Comparison of ENCODE assay signal across 9 mouse cellular contexts in the genomic region with DNA sequence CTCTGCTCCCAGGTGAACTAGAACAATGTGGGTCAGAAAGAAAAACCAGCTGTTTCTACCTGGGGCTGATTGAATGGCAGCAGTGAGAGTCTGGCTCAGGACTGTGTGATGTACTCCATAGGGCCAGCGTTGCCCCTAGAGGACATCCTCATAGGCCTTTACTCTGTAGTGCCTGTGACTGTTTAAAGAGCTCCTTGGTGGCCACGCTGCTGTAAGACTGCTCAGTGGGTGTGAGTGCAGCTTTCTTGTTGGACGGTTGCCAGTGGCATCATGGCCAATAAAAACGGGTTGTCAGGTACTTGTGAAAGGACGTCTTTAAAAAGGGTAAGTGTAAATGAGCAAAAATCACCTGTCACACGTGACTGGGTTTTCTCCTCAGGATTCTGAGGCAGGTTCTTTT.
DNase-seq lines count a peak whose midpoint lies in the region; ATAC-seq and TF ChIP-seq lines count a peak whose summit lies in the region.
"Had no signal": no experiment of that assay in that cellular context is flagged by ENCODE, and none has a peak within 500 bp of the region (broad histone marks: within the 10 kb centered on the region; RNA-seq: fewer than 3 reads in every experiment).

No protein-coding gene starts in this region.

- H3K27me3 ChIP-seq in neural tube, embryonic 12.5 days (replicated peaks): no peaks in the 10 kb centered on the region
- H3K27me3 ChIP-seq in small intestine, adult 2 months (ENCODE audit: control insufficient read depth, insufficient read depth, low read length): no peaks in the 10 kb centered on the region

- no peaks in the 10 kb centered on the region for H3K36me3 ChIP-seq in neural tube, embryonic 12.5 days
- H3K36me3 ChIP-seq in small intestine, adult 2 months (ENCODE audit: control insufficient read depth, insufficient read depth, low read length): no peaks in the 10 kb centered on the region

- ATAC-seq in neural tube, embryonic 12.5 days (ENCODE audit: low FRiP score, low read depth): peak; percentile 44; the same call in 1 of the 2 replicates

- no peak for TF ChIP-seq CTCF in small intestine, adult 2 months (IDR thresholded peaks at IDR 0.05; ENCODE audit: extremely low read depth, insufficient read length, insufficient replicate concordance, low read depth, low read length)

- H3K9me3 ChIP-seq in neural tube, embryonic 12.5 days: no peaks in the 10 kb centered on the region

- no peak overlapping the region for H3K27ac ChIP-seq in neural tube, embryonic 12.5 days
- peak overlapping the region; percentile 39; the same call in 1 of the 2 replicates for H3K27ac ChIP-seq in small intestine, adult 2 months (ENCODE audit: insufficient read depth, low read depth, low read length)

- DNase-seq in cerebellum, adult 9-10 months: peak; percentile 17
- DNase-seq in cerebellum, adult 11-12 months: no peak
- no peak for DNase-seq in neural tube, embryonic 10.5 days (ENCODE audit: extremely low spot score, low spot score)
- peak; percentile 38 to 43 for DNase-seq in kidney, postnatal 25 days
- DNase-seq in spleen, adult 12 weeks (ENCODE audit: low spot score): no peak
- no peak for DNase-seq in retina, postnatal 1 day
- DNase-seq: heart, postnatal 14 days had no signal

- peaks cover 3% of the 10 kb centered on the region; the same call in 1 of the 2 replicates for H3K4me1 ChIP-seq in neural tube, embryonic 12.5 days
- peaks cover 2% of the 10 kb centered on the region; the same call in 1 of the 2 replicates for H3K4me1 ChIP-seq in small intestine, adult 2 months (ENCODE audit: control insufficient read depth, insufficient read depth, insufficient read length, low read length)

- no peak overlapping the region for H3K4me3 ChIP-seq in neural tube, embryonic 12.5 days
- no peak overlapping the region for H3K4me3 ChIP-seq in small intestine, adult 2 months (ENCODE audit: low read depth, low read length)

- H3K9ac ChIP-seq in neural tube, embryonic 12.5 days: no peak overlapping the region

- no peak overlapping the region for H3K4me2 ChIP-seq in neural tube, embryonic 12.5 days (replicated peaks)

- TF ChIP-seq POLR2A in small intestine, adult 2 months (IDR thresholded peaks at IDR 0.05; ENCODE audit: low read depth, low read length): no peak

- 52% methylated on average over 6 of the region's 6 CpGs for WGBS in neural tube, embryonic 12.5 days
- 20% methylated on average over 6 of the region's 6 CpGs for WGBS in small intestine, adult 2 months

Comparison
In these comparisons a context has a peak if more than half of its experiments do, and no peak if none do; other contexts are left out.
1. DNase-seq: peak in cerebellum, adult 9-10 months (single experiment) and kidney, postnatal 25 days (2 of 2); none in cerebellum, adult 11-12 months (single experiment), neural tube, embryonic 10.5 days (single experiment), spleen, adult 12 weeks (single experiment) and retina, postnatal 1 day (single experiment).